Mouse (Mus musculus): ENCODE measurements around the gene Zfp654. TPM values are rescaled to one million over a fixed set of nuclear protein-coding genes. Genes with fewer than 3 reads are reported as not detected.
"Not testable (repeated sequence)": the region's sequence is repeated elsewhere in the genome, so short reads cannot be mapped to it uniquely, and the experiment has no call there.

Zfp654 gene
- polyA plus RNA-seq, 1 experiment from 2014 or later: 6.6 TPM

GRCm38 (mm10) chr16:64876631-64877265 lies 25.3 kb upstream of the Zfp654 start:
- no peak overlapping the region for H3K4me3 ChIP-seq
- no peak for DNase-seq (ENCODE audit: low spot score)
- 0 out of 2 replicates have a peak, but pooled peaks cover 3% of the 10 kb centered on the region for H3K4me1 ChIP-seq
- 78% methylated on average over 4 of the region's 4 CpGs for WGBS
- no peaks in the 10 kb centered on the region for H3K9me3 ChIP-seq
- no peaks in the 10 kb centered on the region for H3K27me3 ChIP-seq (replicated peaks; ENCODE audit: low read depth, poor library complexity, severe bottlenecking)
- H3K27ac ChIP-seq (replicated peaks): no peak overlapping the region
- no peaks in the 10 kb centered on the region for H3K36me3 ChIP-seq (replicated peaks)

- H3K4me3 ChIP-seq: no peak overlapping the region
- no peaks in the 10 kb centered on the region for H3K9me3 ChIP-seq
- no peak for DNase-seq (ENCODE audit: low spot score)
- WGBS: 85% methylated on average over 1 of the region's 1 CpGs
- no peak overlapping the region for H3K27ac ChIP-seq (replicated peaks)
- H3K27me3 ChIP-seq (replicated peaks; ENCODE audit: low read depth, poor library complexity, severe bottlenecking): no peaks in the 10 kb centered on the region
- H3K4me1 ChIP-seq: 0 out of 2 replicates have a peak, but pooled peaks cover 3% of the 10 kb centered on the region
- no peaks in the 10 kb centered on the region for H3K36me3 ChIP-seq (replicated peaks)
Observed at GRCm38 (mm10) chr16:64875822-64876221, 24.4 kb upstream of the Zfp654 start.

GRCm38 (mm10) chr16:64875384-64875783 lies 23.9 kb upstream of the Zfp654 start:
- no peak overlapping the region for H3K27ac ChIP-seq (replicated peaks)
- no peaks in the 10 kb centered on the region for H3K27me3 ChIP-seq (replicated peaks; ENCODE audit: low read depth, poor library complexity, severe bottlenecking)
- no peak overlapping the region for H3K4me3 ChIP-seq
- 94% methylated on average over 10 of the region's 10 CpGs for WGBS
- DNase-seq (ENCODE audit: low spot score): no peak
- H3K9me3 ChIP-seq: no peaks in the 10 kb centered on the region
- 0 out of 2 replicates have a peak, but pooled peaks cover 3% of the 10 kb centered on the region for H3K4me1 ChIP-seq
- H3K36me3 ChIP-seq (replicated peaks): no peaks in the 10 kb centered on the region

DNA sequence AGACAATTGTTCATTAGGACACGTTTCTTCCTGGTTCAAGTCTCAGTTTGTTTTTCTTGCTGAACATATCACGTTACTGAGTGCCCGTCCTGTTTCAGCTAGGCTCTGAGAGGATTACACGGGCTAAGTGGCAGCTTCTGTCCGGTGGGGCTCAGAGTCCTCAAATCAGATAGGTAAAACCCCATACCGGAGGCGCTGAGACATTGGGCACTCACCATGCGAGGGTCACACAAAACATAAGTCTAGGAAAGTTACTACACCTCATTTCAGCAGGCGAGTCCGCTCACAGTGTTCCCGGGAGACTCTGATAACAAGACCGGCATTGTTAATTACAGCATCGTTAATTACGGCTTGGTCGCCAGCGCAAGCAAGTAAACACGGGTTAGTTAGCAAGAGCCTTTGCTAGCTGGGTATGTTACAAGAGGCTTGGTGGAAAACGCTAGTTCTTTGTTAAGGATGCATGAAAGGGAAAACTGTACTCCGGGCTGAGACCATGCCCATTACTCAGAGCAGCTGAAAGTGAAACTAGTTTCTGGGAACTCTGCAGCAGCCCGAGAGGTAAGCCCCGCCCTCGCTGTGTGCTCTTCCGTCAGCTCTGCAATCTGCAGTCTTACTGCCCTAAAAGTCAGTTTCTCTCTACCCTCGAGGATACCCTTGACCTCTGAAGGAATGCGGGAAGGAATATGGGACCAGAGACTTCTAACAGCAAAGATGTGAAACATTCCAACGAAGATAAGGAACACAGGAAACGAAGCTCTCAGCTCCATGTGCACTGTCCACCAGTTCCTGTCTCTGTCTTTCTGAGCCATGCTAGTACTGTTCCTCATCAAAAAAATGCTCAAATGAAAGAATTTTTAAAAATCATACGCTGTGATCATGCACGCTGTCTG lies 22.2 kb upstream of the Zfp654 start:
- Histone ChIP-seq H3K36me3 (replicated peaks) (no peaks in the 10 kb centered on the region), H3K4me1 (0 out of 2 replicates have a peak, but pooled peaks cover 3% of the 10 kb centered on the region), H3K4me3 (peak overlapping the region; percentile 71), H3K27ac (replicated peaks) (peak overlapping the region; percentile 90), H3K9me3 (no peaks in the 10 kb centered on the region), H3K27me3 (replicated peaks; ENCODE audit: low read depth, poor library complexity, severe bottlenecking) (no peaks in the 10 kb centered on the region)
- WGBS: 4% methylated on average over 29 of the region's 29 CpGs
- DNase-seq (ENCODE audit: low spot score): peak; percentile 68

GRCm38 (mm10) chr16:64872841-64873240 lies 21.4 kb upstream of the Zfp654 start:
- 16% methylated on average over 7 of the region's 7 CpGs for WGBS
- no peaks in the 10 kb centered on the region for H3K9me3 ChIP-seq
- H3K27me3 ChIP-seq (replicated peaks; ENCODE audit: low read depth, poor library complexity, severe bottlenecking): no peaks in the 10 kb centered on the region
- H3K36me3 ChIP-seq (replicated peaks): no peaks in the 10 kb centered on the region
- peak overlapping the region; percentile 14; the same call in 1 of the 2 replicates for H3K27ac ChIP-seq (replicated peaks)
- H3K4me1 ChIP-seq: 0 out of 2 replicates have a peak, but pooled peaks cover 3% of the 10 kb centered on the region
- peak overlapping the region; percentile 71 for H3K4me3 ChIP-seq
- DNase-seq (ENCODE audit: low spot score): no peak

DNA sequence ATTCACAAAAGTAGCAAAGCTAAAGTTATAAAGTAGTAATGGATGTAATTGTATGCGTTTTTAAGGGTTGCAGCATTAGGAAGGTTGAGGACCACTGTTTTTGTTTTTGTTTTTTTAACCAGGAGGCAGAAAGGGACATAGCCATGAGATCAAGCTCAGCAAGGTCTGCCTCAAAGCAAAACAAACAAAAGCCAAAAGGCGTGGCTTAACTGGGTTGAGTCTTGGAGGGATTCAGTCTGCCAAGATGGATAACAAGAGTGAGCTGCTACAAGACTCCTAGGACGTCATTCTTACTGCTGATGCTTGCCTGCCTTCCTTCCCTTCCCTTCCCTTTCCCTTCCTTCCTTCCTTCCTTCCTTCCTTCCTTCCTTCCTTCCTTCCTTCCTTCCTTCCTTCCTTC lies 20.8 kb upstream of the Zfp654 start:
- H3K4me1 ChIP-seq: 0 out of 2 replicates have a peak, but pooled peaks cover 3% of the 10 kb centered on the region
- 35% methylated on average over 3 of the region's 3 CpGs for WGBS
- no peak for DNase-seq (ENCODE audit: low spot score)
- H3K27me3 ChIP-seq (replicated peaks; ENCODE audit: low read depth, poor library complexity, severe bottlenecking): no peaks in the 10 kb centered on the region
- no peak overlapping the region for H3K27ac ChIP-seq (replicated peaks)
- no peaks in the 10 kb centered on the region for H3K36me3 ChIP-seq (replicated peaks)
- H3K4me3 ChIP-seq: no peak overlapping the region
- no peaks in the 10 kb centered on the region for H3K9me3 ChIP-seq

GRCm38 (mm10) chr16:64869621-64870020 lies 18.2 kb upstream of the Zfp654 start:
- H3K9me3 ChIP-seq: no peaks in the 10 kb centered on the region
- H3K4me1 ChIP-seq: 0 out of 2 replicates have a peak, but pooled peaks cover 3% of the 10 kb centered on the region
- H3K36me3 ChIP-seq (replicated peaks): no peaks in the 10 kb centered on the region
- H3K27me3 ChIP-seq (replicated peaks; ENCODE audit: low read depth, poor library complexity, severe bottlenecking): no peaks in the 10 kb centered on the region
- WGBS: 80% methylated on average over 2 of the region's 2 CpGs
- no peak for DNase-seq (ENCODE audit: low spot score)
- no peak overlapping the region for H3K27ac ChIP-seq (replicated peaks)
- no peak overlapping the region for H3K4me3 ChIP-seq

DNA sequence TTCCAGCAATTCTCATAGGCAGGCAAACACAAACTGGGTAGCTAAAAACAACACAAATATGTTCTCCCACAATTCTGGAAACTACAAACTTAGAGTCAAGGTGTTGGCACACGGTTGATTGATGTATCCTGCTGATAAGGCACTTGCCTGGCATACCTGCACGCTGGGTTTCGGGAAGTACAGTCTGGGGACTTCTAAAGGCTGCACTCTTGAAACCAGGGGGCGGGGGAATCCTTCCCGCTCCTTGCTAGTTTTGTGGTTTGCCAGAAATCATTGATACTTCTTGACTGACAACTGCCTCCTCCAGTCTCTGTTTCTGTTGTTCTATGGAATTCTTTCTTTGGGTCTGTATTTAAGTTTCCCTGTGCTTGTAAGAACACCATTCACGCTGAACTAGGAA lies 17.2 kb upstream of the Zfp654 start:
- DNase-seq (ENCODE audit: low spot score): no peak
- Histone ChIP-seq H3K27ac (replicated peaks) (no peak overlapping the region), H3K27me3 (replicated peaks; ENCODE audit: low read depth, poor library complexity, severe bottlenecking) (no peaks in the 10 kb centered on the region), H3K4me1 (no peaks in the 10 kb centered on the region), H3K9me3 (no peaks in the 10 kb centered on the region), H3K4me3 (no peak overlapping the region), H3K36me3 (replicated peaks) (no peaks in the 10 kb centered on the region)
- WGBS: 71% methylated on average over 6 of the region's 6 CpGs

DNA sequence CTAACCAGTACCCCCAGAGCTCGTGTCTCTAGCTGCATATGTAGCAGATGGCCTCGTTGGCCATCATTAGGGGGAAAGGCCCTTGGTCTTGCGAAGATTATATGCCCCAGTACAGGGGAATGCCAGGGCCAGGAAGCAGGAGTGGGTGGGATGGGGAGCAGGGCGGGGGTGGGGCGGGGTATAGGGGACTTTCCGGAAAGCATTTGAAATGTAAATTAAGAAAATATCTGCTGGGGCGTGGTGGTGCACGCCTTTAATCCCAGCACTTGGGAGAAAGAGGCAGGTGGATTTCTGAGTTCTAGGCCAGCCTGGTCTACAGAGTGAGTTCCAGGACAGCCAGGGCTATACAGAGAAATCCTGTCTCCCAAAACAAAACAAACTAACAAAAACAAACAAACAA lies 14.4 kb upstream of the Zfp654 start:
- H3K27me3 ChIP-seq (replicated peaks; ENCODE audit: low read depth, poor library complexity, severe bottlenecking); H3K36me3 ChIP-seq (replicated peaks); H3K4me3 ChIP-seq; H3K9me3 ChIP-seq; H3K27ac ChIP-seq (replicated peaks); DNase-seq (ENCODE audit: low spot score); H3K4me1 ChIP-seq: not testable (repeated sequence)
- WGBS: 88% methylated on average over 8 of the region's 8 CpGs

- no peaks in the 10 kb centered on the region for H3K27me3 ChIP-seq (replicated peaks; ENCODE audit: low read depth, poor library complexity, severe bottlenecking)
- WGBS: 88% methylated on average over 3 of the region's 3 CpGs
- peaks cover 54% of the 10 kb centered on the region for H3K36me3 ChIP-seq (replicated peaks)
- H3K27ac ChIP-seq (replicated peaks): no peak overlapping the region
- H3K4me1 ChIP-seq: peaks cover 14% of the 10 kb centered on the region
- H3K4me3 ChIP-seq: no peak overlapping the region
- H3K9me3 ChIP-seq: no peaks in the 10 kb centered on the region
- no peak for DNase-seq (ENCODE audit: low spot score)
Observed at GRCm38 (mm10) chr16:64856946-64857345, 5.5 kb upstream of the Zfp654 start.

DNA sequence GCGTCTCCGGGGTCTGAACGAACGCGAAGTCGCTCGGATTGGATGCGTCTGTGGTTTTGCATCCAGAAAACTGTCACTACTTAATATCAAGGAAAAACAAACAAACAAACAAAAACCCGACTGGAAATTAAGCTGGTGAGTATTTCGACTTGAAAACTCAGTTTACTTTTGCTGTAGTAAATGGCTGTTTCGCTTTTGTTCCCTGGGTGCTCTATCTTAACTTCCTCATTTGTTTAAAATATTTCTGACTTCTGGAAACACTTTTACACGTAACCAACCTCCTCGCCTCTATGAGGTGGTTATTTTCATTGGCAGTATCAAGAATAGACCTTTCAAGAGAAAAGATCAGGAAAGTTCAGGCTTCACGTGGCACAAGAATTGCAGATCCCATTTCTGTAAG lies 1.4 kb upstream of the Zfp654 start:
- peaks cover 24% of the 10 kb centered on the region for H3K4me1 ChIP-seq
- peak overlapping the region; percentile 97 for H3K27ac ChIP-seq (replicated peaks)
- H3K4me3 ChIP-seq: peak overlapping the region; percentile 97
- DNase-seq (ENCODE audit: low spot score): no peak
- WGBS: 10% methylated on average over 14 of the region's 14 CpGs
- peaks cover 42% of the 10 kb centered on the region for H3K36me3 ChIP-seq (replicated peaks)
- no peaks in the 10 kb centered on the region for H3K27me3 ChIP-seq (replicated peaks; ENCODE audit: low read depth, poor library complexity, severe bottlenecking)
- no peaks in the 10 kb centered on the region for H3K9me3 ChIP-seq

DNA sequence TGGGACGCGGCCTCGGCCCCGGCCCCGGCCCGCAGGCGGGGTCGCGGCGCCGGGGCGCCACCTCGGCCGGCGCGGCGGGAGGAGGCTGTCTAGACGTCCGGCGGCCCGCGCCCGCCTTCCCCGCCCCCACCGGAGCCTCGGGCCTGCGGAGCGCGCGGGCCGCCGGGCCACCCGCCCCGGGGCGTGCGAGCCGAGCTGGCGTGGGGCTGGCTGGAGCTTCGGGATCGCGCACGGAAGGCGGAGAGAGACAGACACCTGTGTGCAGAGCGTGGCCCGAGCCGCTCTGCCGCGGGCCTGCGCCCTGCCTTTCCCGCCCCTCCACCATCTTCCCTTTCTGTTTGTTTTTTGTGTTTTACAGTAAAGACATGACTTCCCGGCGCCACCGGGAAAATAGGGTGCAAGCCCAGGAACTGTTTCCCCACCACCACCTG lies 1.0 kb upstream of the Zfp654 start:
- Histone ChIP-seq H3K36me3 (replicated peaks) (peaks cover 37% of the 10 kb centered on the region), H3K4me1 (peaks cover 24% of the 10 kb centered on the region), H3K27ac (replicated peaks) (peak overlapping the region; percentile 97), H3K27me3 (replicated peaks; ENCODE audit: low read depth, poor library complexity, severe bottlenecking) (no peaks in the 10 kb centered on the region), H3K9me3 (no peaks in the 10 kb centered on the region), H3K4me3 (peak overlapping the region; percentile 97)
- peak; percentile 67 for DNase-seq (ENCODE audit: low spot score)
- WGBS: under 1% methylated on average over 53 of the region's 53 CpGs

Data from embryonic facial prominence, embryonic 10.5 days (tissue).